Comparison of ENCODE assay signal across 17 mouse cellular contexts in the genomic region with DNA sequence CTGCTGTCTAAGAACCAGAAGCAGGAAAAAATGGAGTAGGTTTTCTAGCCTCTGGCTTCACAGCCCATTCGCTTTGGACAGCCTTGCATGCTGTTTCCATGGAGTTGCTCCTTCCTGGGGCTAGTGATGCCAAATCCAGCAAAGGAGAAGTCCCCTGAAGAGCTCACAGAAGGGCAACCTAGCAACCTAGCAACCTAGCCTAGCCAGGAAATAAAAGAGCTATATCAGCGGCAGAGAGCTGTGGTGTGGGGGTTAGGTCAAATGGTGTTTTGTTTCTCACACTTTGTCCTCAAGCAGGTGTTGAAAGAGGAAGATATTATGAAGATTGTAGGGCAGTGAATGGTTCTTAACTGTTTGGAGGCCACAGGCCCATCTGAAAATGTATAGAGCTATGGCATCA. TPM values are rescaled to one million over a fixed set of nuclear protein-coding genes. Genes with fewer than 3 reads are reported as not detected.
DNase-seq lines count a peak whose midpoint lies in the region; ATAC-seq and TF ChIP-seq lines count a peak whose summit lies in the region.
"Had no signal": no experiment of that assay in that cellular context is flagged by ENCODE, and none has a peak within 500 bp of the region (broad histone marks: within the 10 kb centered on the region; RNA-seq: fewer than 3 reads in every experiment).

No protein-coding gene starts in this region.

- H3K4me3 ChIP-seq in hindbrain, embryonic 10.5 days = no peak overlapping the region
- no peak overlapping the region for H3K4me3 ChIP-seq in hindbrain, embryonic 11.5 days (ENCODE audit: low read depth, low read length)
- H3K4me3 ChIP-seq in bone marrow, adult 2 months (replicated peaks; ENCODE audit: control insufficient read depth, low read depth, low read length) = peak overlapping the region; percentile 18
- H3K4me3 ChIP-seq in midbrain, embryonic 16.5 days (ENCODE audit: low read depth, low read length) = peak overlapping the region; percentile 53; the same call in 1 of the 2 replicates
- H3K4me3 ChIP-seq: heart, embryonic 10.5 days had no signal

- peaks cover 18% of the 10 kb centered on the region; the same call in 1 of the 2 replicates for H3K4me1 ChIP-seq in hindbrain, embryonic 10.5 days (replicated peaks)
- H3K4me1 ChIP-seq in hindbrain, embryonic 11.5 days (replicated peaks; ENCODE audit: control insufficient read depth, insufficient read depth, low read length) = no peaks in the 10 kb centered on the region
- H3K4me1 ChIP-seq in bone marrow, adult 2 months (ENCODE audit: control insufficient read depth, insufficient read depth, low read length) = no peaks in the 10 kb centered on the region; the same call in 1 of the 2 replicates
- peaks cover 18% of the 10 kb centered on the region for H3K4me1 ChIP-seq in midbrain, embryonic 16.5 days (ENCODE audit: control insufficient read depth, insufficient read depth, low read length)
- H3K4me1 ChIP-seq: heart, embryonic 10.5 days had no signal

- peak; percentile 3 for DNase-seq in hindbrain, embryonic 10.5 days (ENCODE audit: low spot score)
- no peak for DNase-seq in hindbrain, embryonic 11.5 days (ENCODE audit: low spot score)
- DNase-seq in lung, postnatal 4 days = no peak
- DNase-seq in retina, embryonic 14.5 days (ENCODE audit: low spot score) = no peak
- no peak for DNase-seq in left cerebral cortex, postnatal 14 days (ENCODE audit: low spot score in 2 of 2)
- DNase-seq: adrenal gland, postnatal 36 days; gastrocnemius, postnatal 14 days; heart, postnatal 14 days; kidney, adult 11 months; kidney, postnatal 25 days; lung, embryonic 14.5 days; right cerebral cortex, postnatal 4 days had no signal

- H3K9ac ChIP-seq in hindbrain, embryonic 11.5 days (ENCODE audit: low read depth, low read length) = no peak overlapping the region
- H3K9ac ChIP-seq in midbrain, embryonic 16.5 days (ENCODE audit: low read depth, low read length) = 0 out of 2 replicates have a peak overlapping the region, but pooled peaks have one; percentile 54
- H3K9ac ChIP-seq: lung, embryonic 14.5 days had no signal

- H3K36me3 ChIP-seq in hindbrain, embryonic 10.5 days = no peaks in the 10 kb centered on the region
- H3K36me3 ChIP-seq in hindbrain, embryonic 11.5 days (ENCODE audit: control insufficient read depth, insufficient read depth, low read length) = no peaks in the 10 kb centered on the region
- no peaks in the 10 kb centered on the region for H3K36me3 ChIP-seq in midbrain, embryonic 16.5 days (ENCODE audit: control insufficient read depth, insufficient read depth, low read length)
- H3K36me3 ChIP-seq: heart, embryonic 10.5 days had no signal

- no peak for ATAC-seq in hindbrain, embryonic 11.5 days (ENCODE audit: low FRiP score)
- ATAC-seq in granulocyte monocyte progenitor cell, adult 5-6 weeks (replicated peaks; ENCODE audit: poor library complexity, severe bottlenecking) = peak; percentile 34
- no peak for ATAC-seq in midbrain, embryonic 16.5 days

- H3K27ac ChIP-seq in hindbrain, embryonic 10.5 days = no peak overlapping the region
- no peak overlapping the region for H3K27ac ChIP-seq in hindbrain, embryonic 11.5 days (ENCODE audit: low read depth, low read length)
- H3K27ac ChIP-seq in bone marrow, adult 2 months (ENCODE audit: control insufficient read depth, insufficient read depth, low read depth, low read length, poor library complexity) = peak overlapping the region; percentile 33
- no peak overlapping the region for H3K27ac ChIP-seq in midbrain, embryonic 16.5 days (ENCODE audit: low read length)
- H3K27ac ChIP-seq: heart, embryonic 10.5 days had no signal

- no peak for TF ChIP-seq CTCF in bone marrow, adult 2 months (IDR thresholded peaks at IDR 0.05; ENCODE audit: control insufficient read depth, insufficient read depth, low read length)

- H3K4me2 ChIP-seq in hindbrain, embryonic 11.5 days (replicated peaks; ENCODE audit: low read depth, low read length) = no peak overlapping the region
- H3K4me2 ChIP-seq in midbrain, embryonic 16.5 days (ENCODE audit: low read length) = peak overlapping the region; percentile 47
- H3K4me2 ChIP-seq: lung, embryonic 14.5 days had no signal

- WGBS in hindbrain, embryonic 10.5 days = 40% methylated on average over 2 of the region's 2 CpGs
- WGBS in hindbrain, embryonic 11.5 days = 51% methylated on average over 2 of the region's 2 CpGs
- 34% methylated on average over 2 of the region's 2 CpGs for WGBS in bone marrow, adult 2 months
- 42% methylated on average over 2 of the region's 2 CpGs for WGBS in midbrain, embryonic 16.5 days

- H3K9me3 ChIP-seq in hindbrain, embryonic 10.5 days = no peaks in the 10 kb centered on the region
- no peaks in the 10 kb centered on the region for H3K9me3 ChIP-seq in hindbrain, embryonic 11.5 days (ENCODE audit: control insufficient read depth, low read length)
- no peaks in the 10 kb centered on the region for H3K9me3 ChIP-seq in midbrain, embryonic 16.5 days (replicated peaks; ENCODE audit: control insufficient read depth, low read length, poor library complexity, severe bottlenecking)
- H3K9me3 ChIP-seq: heart, embryonic 10.5 days had no signal

- H3K27me3 ChIP-seq in hindbrain, embryonic 10.5 days (ENCODE audit: insufficient read depth, poor library complexity, severe bottlenecking) = peaks cover 28% of the 10 kb centered on the region
- H3K27me3 ChIP-seq in hindbrain, embryonic 11.5 days (ENCODE audit: control insufficient read depth, insufficient read depth, low read length) = no peaks in the 10 kb centered on the region
- H3K27me3 ChIP-seq in midbrain, embryonic 16.5 days (ENCODE audit: control insufficient read depth, insufficient read depth, low read depth, low read length) = no peaks in the 10 kb centered on the region

- intact Hi-C loops in left cerebral cortex, postnatal 14 days (cut with DNase I) = no loop called here

- no peak for TF ChIP-seq POLR2A in bone marrow, adult 2 months (IDR thresholded peaks at IDR 0.05; ENCODE audit: borderline replicate concordance, control insufficient read depth, low read depth, low read length)

RNA-seq across cellular contexts. Expression of a gene that starts 1.7 kb away (rescaled TPM):
- polyA plus RNA-seq in hindbrain, embryonic 10.5 days (2016; fragmentation: Nextera tagmentation; extraction: Ambion mirVana) = 52.4 and 66.5 TPM in 2 replicates
- polyA plus RNA-seq in hindbrain, embryonic 11.5 days (2014; fragmentation: Nextera tagmentation; extraction: Ambion mirVana) = 90.7 and 98.9 TPM in 2 replicates
- 1.3 TPM in 1 of 2 replicates, not detected in the other for polyA plus RNA-seq in bone marrow, adult 2 months (2011; ENCODE audit: insufficient read depth, insufficient read length, low replicate concordance, missing spikeins)
- not detected in 2 replicates for total RNA-seq in granulocyte monocyte progenitor cell, adult 5-6 weeks (2014; fragmentation: Nextera tagmentation)
- not detected in 2 replicates for total RNA-seq in granulocyte monocyte progenitor cell, adult 5-6 weeks (2017)
- polyA plus RNA-seq in midbrain, embryonic 16.5 days (2015; fragmentation: Nextera tagmentation; extraction: Ambion mirVana) = 473 and 553 TPM in 2 replicates
- 100 to 1,000 TPM; 268 to 273 TPM for total RNA-seq in left cerebral cortex, postnatal 14 days (2021)
- total RNA-seq: liver, adult 2 months had no signal

RNA-seq across cellular contexts. Expression of a gene that starts 14.6 kb away (rescaled TPM):
- 21.5 and 22.3 TPM in 2 replicates for polyA plus RNA-seq in hindbrain, embryonic 10.5 days (2016; fragmentation: Nextera tagmentation; extraction: Ambion mirVana)
- polyA plus RNA-seq in hindbrain, embryonic 11.5 days (2014; fragmentation: Nextera tagmentation; extraction: Ambion mirVana) = 28.7 and 31.1 TPM in 2 replicates
- polyA plus RNA-seq in bone marrow, adult 2 months (2011; ENCODE audit: insufficient read depth, insufficient read length, low replicate concordance, missing spikeins) = 9.3 TPM in 1 of 2 replicates, not detected in the other
- 7.3 and 16.8 TPM in 2 replicates for total RNA-seq in granulocyte monocyte progenitor cell, adult 5-6 weeks (2014; fragmentation: Nextera tagmentation)
- 6.7 and 15.6 TPM in 2 replicates for total RNA-seq in granulocyte monocyte progenitor cell, adult 5-6 weeks (2017)
- polyA plus RNA-seq in midbrain, embryonic 16.5 days (2015; fragmentation: Nextera tagmentation; extraction: Ambion mirVana) = 28.5 and 30.3 TPM in 2 replicates
- total RNA-seq in left cerebral cortex, postnatal 14 days (2021) = 10 to 100 TPM in 1 of 2 experiments, 1 to 10 TPM in 1; 5.9 to 14.8 TPM

RNA-seq across cellular contexts. Expression of a gene that starts 14.6 kb away (rescaled TPM):
- polyA plus RNA-seq in hindbrain, embryonic 10.5 days (2016; fragmentation: Nextera tagmentation; extraction: Ambion mirVana) = 4.7 and 5.7 TPM in 2 replicates
- polyA plus RNA-seq in hindbrain, embryonic 11.5 days (2014; fragmentation: Nextera tagmentation; extraction: Ambion mirVana) = 4.3 and 9.0 TPM in 2 replicates
- not detected in 2 replicates for polyA plus RNA-seq in bone marrow, adult 2 months (2011; ENCODE audit: insufficient read depth, insufficient read length, low replicate concordance, missing spikeins)
- 10.1 TPM in 1 of 2 replicates, not detected in the other for total RNA-seq in granulocyte monocyte progenitor cell, adult 5-6 weeks (2014; fragmentation: Nextera tagmentation)
- total RNA-seq in granulocyte monocyte progenitor cell, adult 5-6 weeks (2017) = 11.4 and 28.5 TPM in 2 replicates
- 6.3 and 7.0 TPM in 2 replicates for polyA plus RNA-seq in midbrain, embryonic 16.5 days (2015; fragmentation: Nextera tagmentation; extraction: Ambion mirVana)
- total RNA-seq in left cerebral cortex, postnatal 14 days (2021) = 1 to 10 TPM; 3.6 to 4.3 TPM

RNA-seq across cellular contexts. Expression of a gene that starts 16.0 kb away (rescaled TPM):
- polyA plus RNA-seq in hindbrain, embryonic 10.5 days (2016; fragmentation: Nextera tagmentation; extraction: Ambion mirVana) = 45.2 and 53.5 TPM in 2 replicates
- polyA plus RNA-seq in hindbrain, embryonic 11.5 days (2014; fragmentation: Nextera tagmentation; extraction: Ambion mirVana) = 68.8 and 68.9 TPM in 2 replicates
- 5.4 TPM in 1 of 2 replicates, not detected in the other for polyA plus RNA-seq in bone marrow, adult 2 months (2011; ENCODE audit: insufficient read depth, insufficient read length, low replicate concordance, missing spikeins)
- 12.7 and 59.8 TPM in 2 replicates for total RNA-seq in granulocyte monocyte progenitor cell, adult 5-6 weeks (2014; fragmentation: Nextera tagmentation)
- 9.2 TPM in 1 of 2 replicates, not detected in the other for total RNA-seq in granulocyte monocyte progenitor cell, adult 5-6 weeks (2017)
- polyA plus RNA-seq in midbrain, embryonic 16.5 days (2015; fragmentation: Nextera tagmentation; extraction: Ambion mirVana) = 80.7 and 96.3 TPM in 2 replicates
- total RNA-seq in left cerebral cortex, postnatal 14 days (2021) = 10 to 100 TPM; 13.0 to 33.9 TPM
- polyA plus RNA-seq: liver, adult 2 months had no signal

RNA-seq across cellular contexts. Expression of a gene that starts 46.8 kb away (rescaled TPM):
- 10.4 and 12.1 TPM in 2 replicates for polyA plus RNA-seq in hindbrain, embryonic 10.5 days (2016; fragmentation: Nextera tagmentation; extraction: Ambion mirVana)
- polyA plus RNA-seq in hindbrain, embryonic 11.5 days (2014; fragmentation: Nextera tagmentation; extraction: Ambion mirVana) = 12.9 and 13.6 TPM in 2 replicates
- 3.7 and 8.0 TPM in 2 replicates for polyA plus RNA-seq in bone marrow, adult 2 months (2011; ENCODE audit: insufficient read depth, insufficient read length, low replicate concordance, missing spikeins)
- total RNA-seq in granulocyte monocyte progenitor cell, adult 5-6 weeks (2014; fragmentation: Nextera tagmentation) = 4.9 and 16.1 TPM in 2 replicates
- total RNA-seq in granulocyte monocyte progenitor cell, adult 5-6 weeks (2017) = 5.0 and 14.1 TPM in 2 replicates
- 14.5 and 14.8 TPM in 2 replicates for polyA plus RNA-seq in midbrain, embryonic 16.5 days (2015; fragmentation: Nextera tagmentation; extraction: Ambion mirVana)
- 10 to 100 TPM; 20.2 to 26.0 TPM for total RNA-seq in left cerebral cortex, postnatal 14 days (2021)

Comparison
In these comparisons a context has a peak if more than half of its experiments do, and no peak if none do; other contexts are left out.
1. H3K4me3 ChIP-seq: peak in bone marrow, adult 2 months (single experiment) and midbrain, embryonic 16.5 days (single experiment); none in hindbrain, embryonic 10.5 days (single experiment) and hindbrain, embryonic 11.5 days (single experiment).
2. RNA of a gene that starts 1.7 kb away (polyA plus RNA-seq): 473 to 553 TPM in midbrain, embryonic 16.5 days, 90.7 to 98.9 TPM in hindbrain, embryonic 11.5 days and 52.4 to 66.5 TPM in hindbrain, embryonic 10.5 days; 1.3 TPM in bone marrow, adult 2 months; every median in the first group is over 10 times any median in the second.